ENCODE assay signal across 14 mouse cellular contexts in the genomic region with DNA sequence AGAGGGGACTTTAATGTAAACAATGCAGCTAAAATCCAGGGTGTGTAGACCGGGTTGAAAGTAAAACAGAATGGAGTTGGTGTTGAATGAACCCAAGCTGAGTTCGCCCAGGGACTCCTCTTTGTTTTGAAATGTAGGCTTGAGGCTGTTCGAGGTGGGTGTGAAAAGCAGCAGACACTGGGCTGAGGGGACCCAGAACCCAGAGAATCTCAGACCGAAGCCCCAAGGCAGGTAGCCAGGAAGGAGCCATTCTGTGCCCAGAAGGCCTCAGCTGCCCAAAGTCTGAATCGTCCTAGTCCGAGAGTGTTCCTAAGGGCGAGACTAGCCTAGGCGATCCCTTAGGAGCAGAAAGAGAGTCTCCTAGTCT. TPM values are rescaled to one million over a fixed set of nuclear protein-coding genes. Genes with fewer than 3 reads are reported as not detected.
DNase-seq lines count a peak whose midpoint lies in the region; ATAC-seq lines count a peak whose summit lies in the region.
"Had no signal": no experiment of that assay in that cellular context is flagged by ENCODE, and none has a peak within 500 bp of the region (broad histone marks: within the 10 kb centered on the region; RNA-seq: fewer than 3 reads in every experiment).

No protein-coding gene starts in this region.

- peaks cover 33% of the 10 kb centered on the region for H3K4me1 ChIP-seq in heart, embryonic 11.5 days (ENCODE audit: control insufficient read depth, insufficient read depth, low read length)
- H3K4me1 ChIP-seq in midbrain, embryonic 11.5 days (ENCODE audit: control insufficient read depth, insufficient read depth, low read length): peaks cover 28% of the 10 kb centered on the region
- H3K4me1 ChIP-seq in midbrain, embryonic 14.5 days (ENCODE audit: control insufficient read depth, insufficient read depth, low read length): peaks cover 13% of the 10 kb centered on the region
- H3K4me1 ChIP-seq in hindbrain, embryonic 13.5 days (replicated peaks): peaks cover 52% of the 10 kb centered on the region

- peak overlapping the region; percentile 9; the same call in 1 of the 2 replicates for H3K4me2 ChIP-seq in heart, embryonic 11.5 days
- no peak overlapping the region for H3K4me2 ChIP-seq in midbrain, embryonic 11.5 days
- H3K4me2 ChIP-seq in midbrain, embryonic 14.5 days (ENCODE audit: low read length): no peak overlapping the region
- H3K4me2 ChIP-seq in hindbrain, embryonic 13.5 days: no peak overlapping the region

- ATAC-seq in heart, embryonic 11.5 days (replicated peaks; ENCODE audit: insufficient number of reproducible peaks, low FRiP score, low TSS enrichment): no peak
- ATAC-seq in midbrain, embryonic 11.5 days (ENCODE audit: low FRiP score): no peak
- ATAC-seq in midbrain, embryonic 14.5 days (ENCODE audit: low FRiP score, low TSS enrichment): no peak
- no peak for ATAC-seq in hindbrain, embryonic 13.5 days (ENCODE audit: low FRiP score)

- intact Hi-C loops in heart, postnatal 10 days (cut with DNase I): no loop called here

- WGBS in heart, embryonic 11.5 days (ENCODE audit: insufficient replicate concordance): 5% methylated on average over 8 of the region's 8 CpGs
- WGBS in midbrain, embryonic 11.5 days: under 1% methylated on average over 8 of the region's 8 CpGs
- WGBS in midbrain, embryonic 14.5 days: 3% methylated on average over 8 of the region's 8 CpGs
- 3% methylated on average over 8 of the region's 8 CpGs for WGBS in hindbrain, embryonic 13.5 days

- no peaks in the 10 kb centered on the region for H3K36me3 ChIP-seq in heart, embryonic 11.5 days (ENCODE audit: control insufficient read depth, insufficient read depth, low read length)
- no peaks in the 10 kb centered on the region for H3K36me3 ChIP-seq in midbrain, embryonic 11.5 days (ENCODE audit: control insufficient read depth, insufficient read depth, low read length)
- H3K36me3 ChIP-seq in midbrain, embryonic 14.5 days (ENCODE audit: control insufficient read depth, insufficient read depth, low read length): no peaks in the 10 kb centered on the region
- H3K36me3 ChIP-seq in hindbrain, embryonic 13.5 days: no peaks in the 10 kb centered on the region
- no peaks in the 10 kb centered on the region for H3K36me3 ChIP-seq in splenic B cell, adult 2 months (ENCODE audit: control insufficient read depth, insufficient read depth, low read length, poor library complexity, severe bottlenecking)
- H3K36me3 ChIP-seq: hindbrain, embryonic 15.5 days; liver, embryonic 15.5 days; midbrain, embryonic 12.5 days had no signal

- peaks cover 90% of the 10 kb centered on the region for H3K27me3 ChIP-seq in heart, embryonic 11.5 days (ENCODE audit: control insufficient read depth, insufficient read depth, low read length)
- peaks cover 98% of the 10 kb centered on the region for H3K27me3 ChIP-seq in midbrain, embryonic 11.5 days (ENCODE audit: control insufficient read depth, insufficient read depth, low read length)
- peaks cover 92% of the 10 kb centered on the region for H3K27me3 ChIP-seq in midbrain, embryonic 14.5 days (ENCODE audit: control insufficient read depth, insufficient read depth, low read length)
- H3K27me3 ChIP-seq in hindbrain, embryonic 13.5 days: peaks cover 99% of the 10 kb centered on the region
- 0 out of 2 replicates have a peak, but pooled peaks cover 5% of the 10 kb centered on the region for H3K27me3 ChIP-seq in splenic B cell, adult 2 months (ENCODE audit: control insufficient read depth, insufficient read depth, low read length, poor library complexity, severe bottlenecking)
- H3K27me3 ChIP-seq: CH12.LX had no signal

- H3K27ac ChIP-seq in heart, embryonic 11.5 days (ENCODE audit: low read depth, low read length): no peak overlapping the region
- H3K27ac ChIP-seq in midbrain, embryonic 11.5 days (ENCODE audit: low read depth, low read length): no peak overlapping the region
- H3K27ac ChIP-seq in midbrain, embryonic 14.5 days (replicated peaks; ENCODE audit: low read depth, low read length): no peak overlapping the region
- no peak overlapping the region for H3K27ac ChIP-seq in hindbrain, embryonic 13.5 days
- H3K27ac ChIP-seq: hindbrain, embryonic 15.5 days; layer of hippocampus, adult 2 months; liver, embryonic 15.5 days; midbrain, embryonic 12.5 days had no signal

- no peak overlapping the region for H3K9ac ChIP-seq in heart, embryonic 11.5 days (ENCODE audit: low read depth, low read length)
- no peak overlapping the region for H3K9ac ChIP-seq in midbrain, embryonic 11.5 days (ENCODE audit: low read length)
- H3K9ac ChIP-seq in midbrain, embryonic 14.5 days (replicated peaks; ENCODE audit: low read length): no peak overlapping the region
- H3K9ac ChIP-seq in hindbrain, embryonic 13.5 days: no peak overlapping the region
- H3K9ac ChIP-seq: hindbrain, embryonic 15.5 days; liver, embryonic 15.5 days had no signal

- H3K9me3 ChIP-seq in heart, embryonic 11.5 days (replicated peaks; ENCODE audit: control insufficient read depth, low read length): no peaks in the 10 kb centered on the region
- peaks cover 3% of the 10 kb centered on the region; the same call in 1 of the 2 replicates for H3K9me3 ChIP-seq in midbrain, embryonic 11.5 days (ENCODE audit: control insufficient read depth, low read length)
- no peaks in the 10 kb centered on the region for H3K9me3 ChIP-seq in midbrain, embryonic 14.5 days (ENCODE audit: control insufficient read depth, low read length)
- H3K9me3 ChIP-seq in hindbrain, embryonic 13.5 days: no peaks in the 10 kb centered on the region
- H3K9me3 ChIP-seq: hindbrain, embryonic 15.5 days; midbrain, embryonic 12.5 days had no signal

- H3K4me3 ChIP-seq in heart, embryonic 11.5 days (ENCODE audit: low read depth, low read length): no peak overlapping the region; the same call in 1 of the 2 replicates
- H3K4me3 ChIP-seq in midbrain, embryonic 11.5 days (ENCODE audit: low read depth, low read length): no peak overlapping the region
- H3K4me3 ChIP-seq in midbrain, embryonic 14.5 days (replicated peaks; ENCODE audit: low read depth, low read length): no peak overlapping the region
- H3K4me3 ChIP-seq in hindbrain, embryonic 13.5 days: peak overlapping the region; percentile 26
- H3K4me3 ChIP-seq: hindbrain, embryonic 15.5 days; layer of hippocampus, adult 2 months had no signal

- DNase-seq in heart, postnatal 10 days: no peak
- DNase-seq in midbrain, embryonic 11.5 days (ENCODE audit: low spot score, missing footprints): peak; percentile 98
- DNase-seq in midbrain, embryonic 14.5 days: no peak
- peak; percentile 36 for DNase-seq in splenic B cell, adult 2 months (ENCODE audit: low read depth, low spot score)
- DNase-seq in urinary bladder, postnatal 36 days (ENCODE audit: low spot score in 2 of 2): no peak
- no peak for DNase-seq in left cerebral cortex, adult 8-10 months (ENCODE audit: low spot score in 2 of 2)

RNA-seq across cellular contexts. Expression of a gene that starts 4.8 kb away (rescaled TPM):
- 0.69 and 2.1 TPM in 2 replicates for polyA plus RNA-seq in heart, embryonic 11.5 days (2014; fragmentation: Nextera tagmentation; extraction: Ambion mirVana)
- not detected for total RNA-seq in heart, postnatal 10 days (2021)
- polyA plus RNA-seq in midbrain, embryonic 11.5 days (2014; fragmentation: Nextera tagmentation; extraction: Ambion mirVana): 5.2 and 7.1 TPM in 2 replicates
- 3.6 and 4.2 TPM in 2 replicates for polyA plus RNA-seq in midbrain, embryonic 14.5 days (2014; fragmentation: Nextera tagmentation; extraction: Ambion mirVana)
- 11.3 and 12.2 TPM in 2 replicates for polyA plus RNA-seq in hindbrain, embryonic 13.5 days (2015; fragmentation: Nextera tagmentation; extraction: Ambion mirVana)
- total RNA-seq in left cerebral cortex, adult 8-10 months (2022): not detected
- total RNA-seq: layer of hippocampus, adult 2 months had no signal
- polyA plus RNA-seq: cortical plate, adult 2 months had no signal

RNA-seq across cellular contexts. Expression of a gene that starts 31.3 kb away (rescaled TPM):
- 283 and 296 TPM in 2 replicates for polyA plus RNA-seq in heart, embryonic 11.5 days (2014; fragmentation: Nextera tagmentation; extraction: Ambion mirVana)
- total RNA-seq in heart, postnatal 10 days (2021): 100 to 1,000 TPM; 704 to 707 TPM
- polyA plus RNA-seq in midbrain, embryonic 11.5 days (2014; fragmentation: Nextera tagmentation; extraction: Ambion mirVana): 141 and 149 TPM in 2 replicates
- 75.6 and 94.1 TPM in 2 replicates for polyA plus RNA-seq in midbrain, embryonic 14.5 days (2014; fragmentation: Nextera tagmentation; extraction: Ambion mirVana)
- polyA plus RNA-seq in hindbrain, embryonic 13.5 days (2015; fragmentation: Nextera tagmentation; extraction: Ambion mirVana): 95.5 and 104 TPM in 2 replicates
- 10 to 100 TPM; 40.7 to 41.7 (median 41.1) TPM for total RNA-seq in left cerebral cortex, adult 8-10 months (2022)

Comparison
In these comparisons a context has a peak if more than half of its experiments do, and no peak if none do; other contexts are left out.
1. DNase-seq: peak in midbrain, embryonic 11.5 days (single experiment) and splenic B cell, adult 2 months (single experiment); none in heart, postnatal 10 days (0 of 2), midbrain, embryonic 14.5 days (single experiment), urinary bladder, postnatal 36 days (0 of 2) and left cerebral cortex, adult 8-10 months (0 of 2).